Mouse (Mus musculus) frontal cortex, adult (tissue): ENCODE measurements around the gene Gm20388.
A peak's percentile ranks its signal among the peaks of the same experiment; 100 is the strongest.

Source experiments
- ATAC-seq: cut with Nextera tagmentation; 2 replicates; pipeline ENCODE4 v1.9.2; 2017; ENCODE audit warnings: mild to moderate bottlenecking, moderate library complexity, mixed read lengths; ENCODE audit not compliant: low TSS enrichment

Gm20388 gene

DNA sequence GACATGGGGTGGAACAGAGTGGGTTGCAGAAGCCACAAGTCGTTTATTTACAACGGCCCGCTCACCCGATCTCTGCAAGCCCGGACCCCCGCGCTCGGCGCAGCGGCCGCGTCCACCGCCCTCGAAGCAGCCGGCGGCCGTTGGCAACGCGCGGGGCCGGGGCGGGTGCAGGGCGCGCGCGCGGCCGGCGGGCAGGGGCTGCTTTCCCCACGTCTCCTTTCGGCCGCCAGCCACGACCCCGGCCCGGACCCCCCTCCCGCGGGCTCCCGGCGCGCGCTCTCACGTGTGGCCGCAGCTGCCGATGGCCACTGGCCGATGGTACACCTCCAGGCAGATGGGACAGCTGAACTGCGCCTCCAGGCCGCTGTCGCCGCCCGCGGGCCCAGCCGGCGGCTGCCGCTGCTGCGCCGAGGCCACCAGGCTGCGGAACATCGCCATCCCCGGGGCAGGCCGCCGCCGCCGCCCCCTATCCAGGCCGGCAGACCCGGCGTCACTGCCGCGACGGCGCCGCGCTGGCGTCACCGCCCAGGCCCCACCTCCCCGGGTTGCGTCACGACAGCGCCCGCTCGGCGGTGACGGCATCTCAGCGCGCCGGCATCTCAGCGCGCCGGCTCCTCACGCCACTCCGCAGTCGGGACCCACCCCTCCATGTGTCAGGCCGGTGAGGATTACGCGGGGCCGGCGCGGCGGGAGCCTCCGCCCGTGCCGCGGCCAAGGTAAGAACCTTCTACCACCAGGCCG lies 2565.1 kb downstream of the Gm20388 start, which contains the start of the genes Rnf166 and Ctu2:
TSS of gene Rnf166 (minus strand) at position 485 of the 741 bp plus-strand sequence.
TSS of gene Ctu2 (plus strand) at position 564 of the 741 bp plus-strand sequence.
- peak; percentile 72 for ATAC-seq

GRCm38 (mm10) chr8:122482448-122482847 lies 2571.8 kb downstream of the Gm20388 start:
- ATAC-seq = no peak

GRCm38 (mm10) chr8:122483877-122484276 lies 2573.2 kb downstream of the Gm20388 start:
- no peak for ATAC-seq

- ATAC-seq = no peak
Observed at GRCm38 (mm10) chr8:122484831-122485230, 2574.2 kb downstream of the Gm20388 start.

- ATAC-seq = no peak
Observed at GRCm38 (mm10) chr8:122488387-122488786, 2577.7 kb downstream of the Gm20388 start.

GRCm38 (mm10) chr8:122497016-122497734 lies 2586.5 kb downstream of the Gm20388 start:
- no peak for ATAC-seq

- no peak for ATAC-seq
Observed at GRCm38 (mm10) chr8:122497912-122498311, 2587.3 kb downstream of the Gm20388 start.

GRCm38 (mm10) chr8:122500856-122501255 lies 2590.2 kb downstream of the Gm20388 start:
- ATAC-seq = peak; percentile 74

DNA sequence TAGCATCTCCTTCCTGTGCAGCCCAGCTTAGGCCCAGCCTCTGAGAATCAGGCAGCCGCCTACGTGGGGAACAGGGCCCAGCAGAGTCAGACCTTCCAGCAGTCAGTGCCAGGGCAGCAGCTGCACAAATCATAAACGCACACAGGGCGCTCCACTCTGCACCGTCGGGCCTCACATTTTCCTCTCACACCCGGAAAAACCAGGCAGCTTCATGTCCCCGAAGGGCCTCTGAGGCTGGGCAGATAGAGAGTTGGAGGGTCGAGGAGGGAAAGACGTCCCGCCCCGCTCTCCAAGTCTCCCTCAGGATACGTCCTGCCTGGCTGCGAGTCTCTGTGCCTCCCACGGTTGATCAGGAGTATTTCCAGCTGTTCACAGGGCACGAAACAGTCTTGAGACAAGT lies 2600.9 kb downstream of the Gm20388 start:
- ATAC-seq = no peak

- ATAC-seq = no peak
Observed at GRCm38 (mm10) chr8:122512392-122512791, 2601.8 kb downstream of the Gm20388 start.

- ATAC-seq = no peak
Observed at GRCm38 (mm10) chr8:122515699-122516098, 2605.1 kb downstream of the Gm20388 start.

DNA sequence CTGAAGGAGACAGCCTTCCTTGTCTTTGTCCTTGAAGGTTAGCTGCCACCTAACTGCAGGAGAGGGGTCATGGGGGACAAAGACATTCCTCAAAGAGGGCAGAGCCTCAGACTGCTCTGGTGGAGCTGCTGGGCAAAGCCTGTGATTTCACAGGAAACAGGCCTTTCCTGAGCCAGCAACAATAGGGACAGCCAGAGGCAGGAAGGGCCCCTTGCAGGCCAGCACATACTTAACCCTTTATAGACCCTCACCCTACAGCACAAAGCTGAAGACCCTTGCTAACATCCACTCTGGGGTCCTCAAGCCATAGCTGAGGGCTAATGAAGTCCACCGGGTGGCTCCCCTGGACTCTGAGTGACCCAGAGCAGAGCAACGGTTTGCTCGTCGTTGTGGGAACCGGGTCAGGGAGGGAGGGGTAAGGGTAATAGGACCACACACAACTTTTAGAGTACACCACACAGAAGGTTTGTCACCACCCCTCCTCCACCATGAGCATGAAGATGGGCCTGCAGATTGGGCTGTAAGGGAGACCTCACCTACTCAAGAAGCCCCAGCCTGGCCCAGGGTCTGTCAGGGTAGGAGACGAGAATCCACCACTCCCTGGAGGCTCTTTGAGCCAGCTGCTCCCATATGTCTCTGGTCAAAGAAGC lies 2607.0 kb downstream of the Gm20388 start:
- ATAC-seq = no peak

DNA sequence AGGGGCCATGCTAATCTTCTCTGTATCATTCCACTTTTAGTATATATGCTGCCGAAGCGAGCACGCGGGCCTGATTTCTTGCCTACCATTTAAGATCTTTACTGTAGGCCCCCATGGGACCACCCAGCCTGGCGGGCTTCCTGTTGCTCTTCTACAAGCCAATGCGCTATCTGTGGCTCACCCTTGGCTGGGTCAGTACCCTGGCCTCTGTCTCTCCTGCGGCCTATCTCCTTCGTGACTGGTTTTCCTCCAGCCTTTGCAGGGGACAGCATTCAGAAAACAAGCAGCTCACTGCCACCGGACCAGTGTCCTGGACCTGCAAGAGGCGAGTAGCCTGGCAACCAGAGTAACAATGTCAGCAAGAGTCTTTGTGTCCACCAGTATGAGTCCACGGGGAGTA lies 2610.0 kb downstream of the Gm20388 start:
- no peak for ATAC-seq

GRCm38 (mm10) chr8:122522796-122523651 lies 2612.4 kb downstream of the Gm20388 start:
- ATAC-seq = no peak

- ATAC-seq = peak; percentile 50
Observed at GRCm38 (mm10) chr8:122523652-122524360, 2613.2 kb downstream of the Gm20388 start.

- ATAC-seq = no peak
Observed at GRCm38 (mm10) chr8:122524506-122524905, 2613.9 kb downstream of the Gm20388 start.

GRCm38 (mm10) chr8:122525004-122525403 lies 2614.4 kb downstream of the Gm20388 start:
- ATAC-seq = no peak

- ATAC-seq = no peak
Observed at GRCm38 (mm10) chr8:122526084-122526483, 2615.4 kb downstream of the Gm20388 start.

- ATAC-seq = no peak
Observed at GRCm38 (mm10) chr8:122526526-122527170, 2616.0 kb downstream of the Gm20388 start.

DNA sequence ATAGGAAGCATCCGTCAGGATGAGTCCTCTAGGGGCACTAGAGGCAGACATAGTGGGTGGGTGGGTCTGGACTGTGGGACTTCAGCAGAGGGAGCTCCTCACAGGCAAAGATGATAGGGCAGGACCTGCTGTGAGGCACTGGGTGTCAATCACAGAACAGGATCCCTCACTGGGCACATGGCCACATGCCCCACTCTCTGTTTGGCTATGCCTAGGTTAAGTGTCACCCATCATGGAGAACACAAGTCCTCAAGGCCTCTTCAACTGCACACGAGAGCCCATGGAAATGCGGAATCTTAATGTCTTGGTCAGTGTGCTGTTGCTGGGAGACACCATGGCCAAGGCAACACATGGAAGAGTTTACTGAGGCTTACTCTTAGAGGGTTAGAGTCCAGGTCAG lies 2617.3 kb downstream of the Gm20388 start:
- ATAC-seq = no peak
